Mouse (Mus musculus) limb, embryonic 15.5 days (tissue): ENCODE data around the gene Rasgef1c. TPM values are rescaled to one million over a fixed set of nuclear protein-coding genes. Genes with fewer than 3 reads are reported as not detected.

Experiments
- ATAC-seq: fragments of 200-750 bp; cut with Nextera tagmentation; 2 replicates; pipeline ENCODE4 v1.8.0; 2017; ENCODE audit warnings: low read depth, moderate TSS enrichment; ENCODE audit not compliant: insufficient number of reproducible peaks, low FRiP score, low TSS enrichment
- H3K27ac ChIP-seq: fragments of 300-500 bp; sonication (generic); 2 replicates; pipeline ENCODE4 v1.5.1; 2015; ENCODE audit warnings: moderate library complexity, mild to moderate bottlenecking, inconsistent platforms
- H3K27me3 ChIP-seq: fragments of 300-500 bp; sonication (generic); 2 replicates; pipeline ENCODE4 v1.6.1; 2015; ENCODE audit warnings: inconsistent platforms
- H3K36me3 ChIP-seq: fragments of 300-500 bp; sonication (generic); 2 replicates; pipeline ENCODE4 v1.6.1; 2015; ENCODE audit warnings: inconsistent platforms
- H3K4me1 ChIP-seq: fragments of 300-500 bp; sonication (generic); 2 replicates; pipeline ENCODE4 v1.6.1; 2015; ENCODE audit warnings: inconsistent platforms
- H3K4me2 ChIP-seq: fragments of 300-500 bp; sonication (generic); 2 replicates; pipeline ENCODE4 v1.6.1; 2015; ENCODE audit warnings: mild to moderate bottlenecking, inconsistent platforms
- H3K4me3 ChIP-seq: fragments of 300-500 bp; sonication (generic); 2 replicates; pipeline ENCODE4 v1.5.1; 2015; ENCODE audit warnings: mild to moderate bottlenecking, inconsistent platforms
- H3K9ac ChIP-seq: fragments of 300-500 bp; sonication (generic); 2 replicates; pipeline ENCODE4 v1.6.1; 2015; ENCODE audit warnings: inconsistent platforms
- H3K9me3 ChIP-seq: fragments of 300-500 bp; sonication (generic); 2 replicates; pipeline ENCODE4 v1.6.1; 2016; ENCODE audit warnings: inconsistent platforms
- WGBS: fragments of 180-500 bp; shearing (Covaris S2); methylation state at CpG from one replicate; pipeline ENCODE4 v1.1.7; 2015; 5-methylcytosine and 5-hydroxymethylcytosine counted together
- polyA plus RNA-seq: library from polyadenylated mRNA; unstranded; fragments of >200 nt; fragmentation: Nextera tagmentation; extraction: Ambion mirVana; gene quantifications from 2 replicates; pipeline ENCODE4 v1.2.1, GENCODE M21; 2015

The Rasgef1c gene
- polyA plus RNA-seq, 1 experiment from 2014 or later = 0.76 TPM

DNA sequence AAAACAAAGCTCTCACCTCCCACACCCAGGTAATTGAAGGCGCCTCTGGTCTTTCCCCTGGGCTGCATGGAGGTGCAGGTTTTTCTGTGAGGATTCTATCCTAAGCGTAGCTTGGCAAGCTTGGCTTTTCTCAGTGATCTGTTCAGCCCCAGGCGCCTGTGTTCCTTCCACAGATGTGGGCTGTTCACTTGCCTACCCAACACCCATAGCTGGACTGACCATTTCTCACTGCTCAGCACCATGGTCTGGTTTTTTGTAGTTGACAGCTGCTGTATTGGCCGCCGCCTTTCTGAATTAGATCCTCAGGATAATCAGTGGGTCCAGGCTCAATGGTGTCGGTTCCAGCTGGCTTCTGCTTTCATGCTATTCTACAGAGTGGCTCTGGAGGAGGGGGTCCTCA lies 26.0 kb downstream of the Rasgef1c start:
- Histone ChIP-seq H3K4me3 (no peak overlapping the region), H3K9me3 (no peaks in the 10 kb centered on the region), H3K27me3 (0 out of 2 replicates have a peak, but pooled peaks cover 2% of the 10 kb centered on the region), H3K9ac (no peak overlapping the region), H3K4me1 (peaks cover 15% of the 10 kb centered on the region; the same call in 1 of the 2 replicates), H3K4me2 (no peak overlapping the region), H3K36me3 (no peaks in the 10 kb centered on the region), H3K27ac (no peak overlapping the region)
- WGBS = 38% methylated on average over 6 of the region's 6 CpGs
- no peak for ATAC-seq

DNA sequence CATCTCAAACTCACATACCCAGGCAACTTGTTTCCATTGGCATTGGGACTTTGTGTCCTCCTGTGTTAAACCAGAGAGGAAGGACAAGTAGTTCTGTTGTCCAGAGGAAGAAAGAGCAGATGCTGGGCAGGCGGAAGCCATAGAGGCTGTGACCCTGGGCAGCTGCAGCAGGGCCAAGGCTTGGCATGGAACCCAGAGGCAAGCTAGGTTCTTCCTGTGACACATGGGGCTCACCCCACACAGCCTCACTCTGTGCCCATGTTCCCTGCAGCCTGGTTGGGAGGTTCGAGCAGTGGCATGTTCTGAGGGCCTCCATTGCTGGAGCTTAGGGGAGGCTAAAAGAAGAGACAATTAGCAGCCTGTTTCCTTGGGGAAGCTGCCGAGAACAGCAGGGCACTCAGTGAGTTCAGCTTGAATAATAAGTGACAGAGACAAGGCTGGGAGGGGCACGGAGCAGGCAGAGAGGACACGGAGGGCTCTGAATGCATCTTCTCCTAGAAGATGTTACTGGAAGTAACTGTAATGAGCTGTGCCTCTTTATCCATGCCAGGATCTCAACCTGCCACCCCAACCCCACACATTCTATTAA lies 29.5 kb downstream of the Rasgef1c start:
- no peaks in the 10 kb centered on the region for H3K36me3 ChIP-seq
- ATAC-seq = no peak
- no peak overlapping the region for H3K4me3 ChIP-seq
- no peak overlapping the region for H3K4me2 ChIP-seq
- no peak overlapping the region for H3K9ac ChIP-seq
- H3K27ac ChIP-seq = no peak overlapping the region
- no peaks in the 10 kb centered on the region for H3K9me3 ChIP-seq
- 39% methylated on average over 5 of the region's 5 CpGs for WGBS
- H3K27me3 ChIP-seq = 0 out of 2 replicates have a peak, but pooled peaks cover 2% of the 10 kb centered on the region
- peaks cover 15% of the 10 kb centered on the region; the same call in 1 of the 2 replicates for H3K4me1 ChIP-seq

DNA sequence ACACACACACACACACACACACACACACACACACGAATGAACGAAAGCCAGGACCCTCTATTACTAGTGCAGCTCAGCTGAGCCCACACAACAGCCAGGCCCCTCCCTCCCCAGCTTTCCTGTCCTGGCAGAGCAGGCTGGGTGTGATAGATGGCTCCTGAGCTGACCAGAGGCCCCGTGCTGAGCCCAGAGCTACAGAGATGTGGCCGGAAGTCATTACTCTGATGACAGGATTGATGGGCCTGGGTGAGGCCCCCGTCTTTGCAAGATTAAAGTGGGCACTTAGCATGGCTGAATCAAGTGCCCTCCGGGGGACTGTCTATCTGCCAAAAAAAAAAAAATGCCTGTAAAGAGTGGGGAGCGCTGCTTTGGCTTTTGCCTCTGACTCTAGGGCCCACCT lies 30.2 kb downstream of the Rasgef1c start:
- 0 out of 2 replicates have a peak, but pooled peaks cover 2% of the 10 kb centered on the region for H3K27me3 ChIP-seq

DNA sequence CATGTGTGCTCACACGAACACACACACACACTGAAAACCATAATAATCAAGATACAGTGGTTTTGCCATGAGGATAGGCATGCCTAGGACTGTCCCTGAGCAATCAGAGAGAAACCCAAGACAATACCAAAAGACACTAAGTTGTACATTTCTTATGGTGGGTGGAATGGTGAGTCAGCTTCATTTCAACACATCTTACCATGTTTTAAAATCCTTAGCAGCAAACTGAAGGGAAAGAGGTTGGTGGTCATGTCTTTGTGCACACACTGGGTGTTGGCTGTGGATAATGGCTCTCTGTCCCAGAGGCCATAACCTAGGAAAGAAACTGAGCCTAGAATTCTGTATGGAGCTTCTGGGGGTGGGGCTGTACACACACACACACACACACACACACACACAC lies 32.2 kb downstream of the Rasgef1c start:
- WGBS = 72% methylated on average over 1 of the region's 1 CpGs
- H3K27ac ChIP-seq = no peak overlapping the region
- no peak overlapping the region for H3K4me3 ChIP-seq
- peaks cover 3% of the 10 kb centered on the region; the same call in 1 of the 2 replicates for H3K4me1 ChIP-seq
- H3K9me3 ChIP-seq = no peaks in the 10 kb centered on the region
- no peak overlapping the region for H3K9ac ChIP-seq
- no peak overlapping the region for H3K4me2 ChIP-seq
- H3K27me3 ChIP-seq = no peaks in the 10 kb centered on the region
- H3K36me3 ChIP-seq = no peaks in the 10 kb centered on the region
- ATAC-seq = no peak

More for the DNA sequence above, 30.2 kb downstream of the Rasgef1c start:
- H3K4me1 ChIP-seq = peaks cover 12% of the 10 kb centered on the region; the same call in 1 of the 2 replicates
- 3% methylated on average over 7 of the region's 7 CpGs for WGBS
- no peak overlapping the region for H3K27ac ChIP-seq
- no peaks in the 10 kb centered on the region for H3K36me3 ChIP-seq
- no peak for ATAC-seq
- H3K4me3 ChIP-seq = no peak overlapping the region
- no peak overlapping the region for H3K4me2 ChIP-seq
- no peaks in the 10 kb centered on the region for H3K9me3 ChIP-seq
- H3K9ac ChIP-seq = no peak overlapping the region

DNA sequence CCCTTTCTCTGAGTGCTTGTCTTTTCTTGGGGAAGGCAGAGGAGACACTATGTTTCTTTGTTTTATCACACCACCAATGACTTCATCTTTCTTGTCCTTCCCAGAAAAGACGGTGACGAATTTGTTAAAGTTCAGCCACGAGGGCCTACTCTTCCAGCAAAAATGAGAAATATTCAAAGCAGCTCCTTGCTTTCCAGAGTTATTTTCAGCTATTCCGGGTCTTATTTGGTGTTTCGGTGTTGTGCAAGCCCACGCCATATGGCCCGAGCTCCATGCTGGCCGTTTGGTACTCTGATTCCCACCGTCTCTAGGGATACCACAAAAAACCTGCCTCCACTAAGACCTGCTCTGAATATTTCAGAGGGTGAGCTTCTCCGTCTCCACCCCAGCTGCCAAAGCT lies 32.7 kb downstream of the Rasgef1c start:
- 60% methylated on average over 10 of the region's 10 CpGs for WGBS
- no peak for ATAC-seq

DNA sequence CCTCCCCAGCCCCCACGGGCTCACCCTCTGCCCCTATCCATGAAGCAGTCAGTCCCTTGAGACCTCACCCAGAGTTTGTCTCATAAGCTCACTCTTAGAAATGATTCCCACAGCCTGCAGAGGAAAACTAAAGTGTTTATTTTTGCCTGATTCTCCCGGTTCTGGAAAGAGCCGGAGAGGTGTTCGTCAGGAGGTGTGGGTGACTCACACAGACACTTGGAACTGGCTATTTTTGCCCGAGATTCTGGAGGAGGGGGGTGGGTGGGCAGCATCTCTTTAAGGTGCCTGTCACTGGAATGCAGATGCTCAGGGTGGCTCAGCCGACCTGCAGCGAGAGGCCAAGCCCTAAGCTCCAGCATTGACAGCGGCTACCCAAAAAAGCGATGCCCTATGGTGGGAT lies 34.8 kb downstream of the Rasgef1c start:
- no peak overlapping the region for H3K9ac ChIP-seq
- H3K4me2 ChIP-seq = no peak overlapping the region
- ATAC-seq = no peak
- H3K9me3 ChIP-seq = no peaks in the 10 kb centered on the region
- H3K4me3 ChIP-seq = no peak overlapping the region
- no peaks in the 10 kb centered on the region for H3K36me3 ChIP-seq
- 68% methylated on average over 9 of the region's 9 CpGs for WGBS
- no peaks in the 10 kb centered on the region for H3K27me3 ChIP-seq
- no peak overlapping the region for H3K27ac ChIP-seq
- peaks cover 3% of the 10 kb centered on the region; the same call in 1 of the 2 replicates for H3K4me1 ChIP-seq

More for the DNA sequence above, 32.7 kb downstream of the Rasgef1c start:
- peaks cover 3% of the 10 kb centered on the region; the same call in 1 of the 2 replicates for H3K4me1 ChIP-seq
- H3K4me2 ChIP-seq = no peak overlapping the region
- H3K27ac ChIP-seq = no peak overlapping the region
- no peaks in the 10 kb centered on the region for H3K9me3 ChIP-seq
- H3K4me3 ChIP-seq = no peak overlapping the region
- no peaks in the 10 kb centered on the region for H3K27me3 ChIP-seq
- H3K9ac ChIP-seq = no peak overlapping the region
- no peaks in the 10 kb centered on the region for H3K36me3 ChIP-seq

DNA sequence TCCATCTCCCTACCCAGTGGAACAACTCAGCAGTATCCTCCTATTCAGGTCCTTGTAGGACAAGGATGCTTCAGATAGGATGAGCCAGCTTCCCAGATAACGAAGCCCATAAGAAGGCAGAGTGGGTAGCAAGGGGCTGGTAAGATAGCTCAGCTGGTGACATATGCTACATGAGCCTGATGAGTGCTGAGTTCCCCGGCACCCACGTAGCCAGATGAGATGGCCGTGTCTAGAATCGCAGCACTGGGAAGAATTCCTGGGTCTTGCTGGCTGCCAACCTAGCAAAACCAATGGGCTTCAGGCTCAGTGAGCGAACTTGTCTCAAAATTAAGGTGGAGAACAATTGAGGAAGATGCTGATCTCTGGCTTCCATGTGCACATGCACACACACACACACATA lies 36.1 kb downstream of the Rasgef1c start:
- H3K9me3 ChIP-seq = no peaks in the 10 kb centered on the region
- H3K27me3 ChIP-seq = no peaks in the 10 kb centered on the region
- H3K4me3 ChIP-seq = no peak overlapping the region
- WGBS = 93% methylated on average over 6 of the region's 6 CpGs
- no peak overlapping the region for H3K4me2 ChIP-seq
- no peak overlapping the region for H3K9ac ChIP-seq
- H3K4me1 ChIP-seq = no peaks in the 10 kb centered on the region
- no peak for ATAC-seq
- H3K36me3 ChIP-seq = no peaks in the 10 kb centered on the region
- H3K27ac ChIP-seq = no peak overlapping the region

DNA sequence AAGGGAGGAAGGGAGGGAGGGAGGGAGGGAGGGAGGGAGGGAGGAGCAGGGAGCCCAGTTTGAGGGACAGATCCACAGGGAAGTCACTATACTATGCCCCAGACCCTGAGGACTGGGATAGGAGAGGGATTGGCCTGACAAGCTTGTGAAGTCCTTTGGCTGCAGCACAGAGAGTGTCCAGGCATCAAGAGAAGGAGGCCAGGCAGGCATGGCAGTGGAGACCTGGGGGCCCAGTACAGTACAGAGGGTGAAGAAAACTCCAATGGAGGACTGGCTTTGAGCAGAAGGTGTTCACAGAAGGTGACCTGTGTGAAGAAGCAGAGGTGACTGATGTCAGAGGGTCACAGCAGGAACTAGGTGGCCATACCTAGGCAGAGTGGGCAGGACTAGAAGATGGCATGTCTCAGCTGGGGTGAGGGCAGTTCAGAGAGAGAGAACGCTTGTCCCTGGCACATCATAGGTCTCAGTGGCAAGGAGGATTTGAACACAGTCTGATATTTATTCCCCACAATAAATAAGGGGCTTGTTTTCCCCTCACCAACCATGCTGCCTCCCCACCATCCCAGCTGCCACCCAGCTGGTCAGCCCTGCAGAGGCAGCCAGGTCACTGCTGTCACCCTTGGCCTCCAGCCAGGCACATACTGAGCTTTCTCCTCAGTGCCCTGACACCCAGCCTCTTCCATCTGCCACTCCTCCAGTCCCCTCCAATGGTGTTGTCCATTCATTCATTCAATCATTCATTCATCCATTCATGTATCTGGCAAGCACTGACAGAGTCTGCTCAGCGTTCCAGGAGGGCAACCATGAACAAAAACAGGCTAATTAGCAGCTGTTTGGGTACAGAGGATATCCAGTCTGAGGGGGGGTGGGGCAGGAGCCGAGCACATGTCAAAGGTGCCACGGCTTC lies 36.9 kb downstream of the Rasgef1c start:
- ATAC-seq = peak; percentile 52; the same call in 1 of the 2 replicates

DNA sequence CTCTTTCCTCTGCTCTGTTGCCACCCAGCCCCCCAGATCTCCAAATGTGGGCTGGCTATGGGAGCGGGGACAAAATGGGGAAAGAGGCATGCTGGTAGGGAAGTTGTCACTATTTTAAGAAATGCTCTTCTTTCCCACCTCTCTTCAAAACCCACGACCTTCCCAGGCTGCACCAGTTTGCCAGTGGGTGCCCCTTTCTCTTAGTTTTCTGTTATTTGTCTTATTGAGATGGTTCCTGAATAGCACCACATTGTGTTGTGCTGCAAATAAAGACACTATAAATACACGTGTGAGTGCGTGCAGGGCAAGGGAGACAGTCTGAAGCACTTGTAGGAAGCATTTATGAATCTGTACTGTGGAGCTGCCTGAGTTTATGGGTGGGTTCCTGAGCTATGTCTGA lies 41.2 kb downstream of the Rasgef1c start:
- Histone ChIP-seq H3K4me2 (no peak overlapping the region), H3K9me3 (no peaks in the 10 kb centered on the region), H3K4me3 (no peak overlapping the region), H3K36me3 (no peaks in the 10 kb centered on the region), H3K27me3 (no peaks in the 10 kb centered on the region), H3K4me1 (no peaks in the 10 kb centered on the region), H3K9ac (no peak overlapping the region), H3K27ac (no peak overlapping the region)
- 58% methylated on average over 4 of the region's 4 CpGs for WGBS
- ATAC-seq = no peak

More for the DNA sequence above, 36.9 kb downstream of the Rasgef1c start:
- Histone ChIP-seq H3K27me3 (no peaks in the 10 kb centered on the region), H3K9me3 (no peaks in the 10 kb centered on the region), H3K27ac (no peak overlapping the region), H3K4me1 (no peaks in the 10 kb centered on the region), H3K9ac (no peak overlapping the region), H3K4me3 (no peak overlapping the region), H3K4me2 (no peak overlapping the region), H3K36me3 (no peaks in the 10 kb centered on the region)
- 40% methylated on average over 4 of the region's 4 CpGs for WGBS

DNA sequence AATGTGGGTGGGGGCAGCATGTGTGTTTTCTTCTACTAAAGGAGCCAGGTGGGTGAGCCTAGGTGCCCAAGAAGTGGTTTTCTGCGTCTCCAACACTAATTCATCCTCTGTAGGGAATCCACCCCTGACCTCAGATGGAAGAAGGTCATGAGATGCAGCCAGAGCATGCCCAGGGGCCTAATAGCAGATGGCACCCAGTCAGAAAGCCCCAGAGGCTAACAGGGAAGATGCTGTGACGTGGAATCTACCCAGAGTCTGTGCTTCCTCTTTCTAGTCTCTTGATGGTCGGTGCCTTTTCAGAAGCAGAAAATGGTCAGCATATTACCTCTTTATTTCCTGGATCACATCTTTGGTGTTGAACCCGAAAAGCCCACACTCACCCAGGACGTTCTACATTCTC lies 42.3 kb downstream of the Rasgef1c start:
- Histone ChIP-seq H3K9me3 (no peaks in the 10 kb centered on the region), H3K9ac (no peak overlapping the region), H3K4me2 (no peak overlapping the region), H3K27me3 (no peaks in the 10 kb centered on the region), H3K36me3 (no peaks in the 10 kb centered on the region), H3K27ac (no peak overlapping the region), H3K4me3 (no peak overlapping the region), H3K4me1 (no peaks in the 10 kb centered on the region)
- ATAC-seq = no peak
- 78% methylated on average over 5 of the region's 5 CpGs for WGBS

DNA sequence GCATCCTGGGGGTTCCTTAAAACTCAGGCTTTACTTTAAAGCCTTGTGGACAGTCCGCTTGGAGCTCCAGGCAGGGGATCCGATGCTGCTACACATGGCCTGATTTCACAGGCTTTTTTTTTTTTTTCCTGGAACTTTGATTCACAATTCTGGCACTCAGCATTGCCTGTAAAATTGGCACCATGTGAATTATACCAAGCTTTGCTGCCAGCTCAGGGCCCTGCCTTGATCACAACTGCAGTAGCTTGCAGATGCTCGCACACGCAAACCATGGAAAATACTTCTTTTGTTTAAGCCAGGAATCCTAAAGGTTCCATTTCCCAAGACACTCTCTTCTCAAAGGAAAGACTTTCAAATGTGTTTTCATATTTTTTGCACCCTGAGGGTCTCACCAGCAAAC lies 44.1 kb downstream of the Rasgef1c start:
- no peaks in the 10 kb centered on the region for H3K36me3 ChIP-seq
- ATAC-seq = no peak

DNA sequence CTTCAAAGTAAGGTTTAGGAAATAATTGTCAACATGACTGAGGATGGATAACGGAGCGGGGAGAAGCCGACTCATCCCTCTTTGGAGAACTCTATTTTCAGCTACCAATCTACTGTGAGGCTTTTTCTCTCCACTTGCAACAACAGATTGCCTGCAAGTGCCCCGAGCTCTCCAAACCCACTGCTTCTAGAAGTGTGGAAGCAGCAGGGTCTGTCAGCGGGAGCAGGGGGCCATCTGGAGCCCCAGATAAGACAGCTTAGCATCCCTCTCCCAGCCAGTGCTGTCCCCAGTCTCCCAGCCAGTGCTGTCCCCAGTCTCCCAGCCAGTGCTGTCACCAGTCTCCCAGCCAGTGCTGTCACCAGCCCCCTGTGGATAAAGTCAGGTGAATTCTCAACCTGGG lies 48.2 kb downstream of the Rasgef1c start:
- Histone ChIP-seq H3K36me3 (no peaks in the 10 kb centered on the region), H3K4me2 (no peak overlapping the region), H3K27ac (no peak overlapping the region), H3K27me3 (no peaks in the 10 kb centered on the region), H3K4me3 (no peak overlapping the region), H3K4me1 (no peaks in the 10 kb centered on the region), H3K9ac (no peak overlapping the region), H3K9me3 (no peaks in the 10 kb centered on the region)
- 91% methylated on average over 5 of the region's 5 CpGs for WGBS
- no peak for ATAC-seq

More for the DNA sequence above, 44.1 kb downstream of the Rasgef1c start:
- no peak overlapping the region for H3K27ac ChIP-seq
- H3K27me3 ChIP-seq = no peaks in the 10 kb centered on the region
- H3K9me3 ChIP-seq = no peaks in the 10 kb centered on the region
- no peak overlapping the region for H3K4me3 ChIP-seq
- H3K9ac ChIP-seq = no peak overlapping the region
- no peak overlapping the region for H3K4me2 ChIP-seq
- H3K4me1 ChIP-seq = no peaks in the 10 kb centered on the region
- 78% methylated on average over 4 of the region's 4 CpGs for WGBS
